Mouse (Mus musculus): ENCODE measurements at regions not wholly inside any gene's neighbourhood (a gene's known extent, or its start where the extent isn't known, plus 50 kb on each side); places are given as distances from the start of the nearest gene placed in this dataset.

DNA sequence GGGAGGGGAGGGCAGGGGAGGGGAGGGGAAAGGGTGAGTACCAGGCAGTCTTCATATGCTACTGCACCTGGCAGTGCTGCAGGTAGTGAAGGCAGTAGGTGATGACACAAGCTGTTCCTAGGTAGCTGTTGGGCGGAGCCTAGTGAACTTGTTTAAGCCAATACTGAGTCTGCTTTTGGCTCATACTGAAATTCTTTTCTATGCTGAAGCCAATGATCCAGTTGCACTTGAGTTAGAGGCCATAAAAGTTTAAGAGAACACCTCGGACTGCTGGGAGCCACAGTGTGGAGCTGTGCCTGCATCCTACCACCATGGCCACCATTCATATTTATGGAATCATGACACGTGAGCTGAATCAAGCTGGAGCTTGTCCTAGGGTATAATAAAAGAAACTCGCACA is 259.3 kb upstream of the Hs6st1 start:
- Histone ChIP-seq H3K4me2 (replicated peaks; ENCODE audit: low read depth, low read length) (no peak overlapping the region), H3K36me3 (ENCODE audit: control insufficient read depth, insufficient read depth, low read length) (no peaks in the 10 kb centered on the region), H3K9me3 (ENCODE audit: control insufficient read depth, low read length) (no peaks in the 10 kb centered on the region), H3K4me3 (ENCODE audit: low read depth, low read length) (no peak overlapping the region), H3K4me1 (replicated peaks; ENCODE audit: control insufficient read depth, insufficient read depth, low read length) (no peaks in the 10 kb centered on the region), H3K9ac (ENCODE audit: low read depth, low read length) (no peak overlapping the region), H3K27ac (ENCODE audit: low read depth, low read length) (no peak overlapping the region), H3K27me3 (ENCODE audit: control insufficient read depth, insufficient read depth, low read length) (no peaks in the 10 kb centered on the region)
- ATAC-seq (ENCODE audit: low FRiP score) (no peak), DNase-seq (ENCODE audit: low spot score) (no peak)
- 83% methylated on average over 4 of the region's 4 CpGs for WGBS

DNA sequence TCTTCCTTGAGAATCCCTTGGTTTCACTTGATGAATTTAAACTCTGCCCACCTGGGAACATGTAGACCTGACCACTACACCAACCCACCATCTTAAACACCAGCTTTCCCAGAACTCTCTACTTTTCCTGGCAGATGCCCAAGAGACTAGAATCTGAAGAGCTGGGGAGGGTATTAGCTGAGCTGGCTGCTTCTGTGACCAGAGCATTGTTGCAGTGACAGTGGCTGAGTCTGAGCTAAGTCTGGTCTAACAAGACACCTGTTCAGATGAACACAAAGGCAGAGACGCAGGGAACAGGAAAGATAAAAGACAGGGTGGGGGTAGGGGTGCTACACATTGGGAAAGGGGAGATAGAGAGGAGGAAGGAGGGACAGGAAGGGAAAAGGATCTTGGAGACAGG is 258.9 kb upstream of the Hs6st1 start:
- H3K9me3 ChIP-seq (ENCODE audit: control insufficient read depth, low read length), result no peaks in the 10 kb centered on the region
- no peaks in the 10 kb centered on the region for H3K36me3 ChIP-seq (ENCODE audit: control insufficient read depth, insufficient read depth, low read length)
- H3K27ac ChIP-seq (ENCODE audit: low read depth, low read length), result no peak overlapping the region
- no peaks in the 10 kb centered on the region for H3K4me1 ChIP-seq (replicated peaks; ENCODE audit: control insufficient read depth, insufficient read depth, low read length)
- DNase-seq (ENCODE audit: low spot score), result no peak
- no peak overlapping the region for H3K4me2 ChIP-seq (replicated peaks; ENCODE audit: low read depth, low read length)
- 61% methylated on average over 1 of the region's 1 CpGs for WGBS
- ATAC-seq (ENCODE audit: low FRiP score), result no peak
- no peak overlapping the region for H3K4me3 ChIP-seq (ENCODE audit: low read depth, low read length)
- no peaks in the 10 kb centered on the region for H3K27me3 ChIP-seq (ENCODE audit: control insufficient read depth, insufficient read depth, low read length)
- H3K9ac ChIP-seq (ENCODE audit: low read depth, low read length), result no peak overlapping the region

DNA sequence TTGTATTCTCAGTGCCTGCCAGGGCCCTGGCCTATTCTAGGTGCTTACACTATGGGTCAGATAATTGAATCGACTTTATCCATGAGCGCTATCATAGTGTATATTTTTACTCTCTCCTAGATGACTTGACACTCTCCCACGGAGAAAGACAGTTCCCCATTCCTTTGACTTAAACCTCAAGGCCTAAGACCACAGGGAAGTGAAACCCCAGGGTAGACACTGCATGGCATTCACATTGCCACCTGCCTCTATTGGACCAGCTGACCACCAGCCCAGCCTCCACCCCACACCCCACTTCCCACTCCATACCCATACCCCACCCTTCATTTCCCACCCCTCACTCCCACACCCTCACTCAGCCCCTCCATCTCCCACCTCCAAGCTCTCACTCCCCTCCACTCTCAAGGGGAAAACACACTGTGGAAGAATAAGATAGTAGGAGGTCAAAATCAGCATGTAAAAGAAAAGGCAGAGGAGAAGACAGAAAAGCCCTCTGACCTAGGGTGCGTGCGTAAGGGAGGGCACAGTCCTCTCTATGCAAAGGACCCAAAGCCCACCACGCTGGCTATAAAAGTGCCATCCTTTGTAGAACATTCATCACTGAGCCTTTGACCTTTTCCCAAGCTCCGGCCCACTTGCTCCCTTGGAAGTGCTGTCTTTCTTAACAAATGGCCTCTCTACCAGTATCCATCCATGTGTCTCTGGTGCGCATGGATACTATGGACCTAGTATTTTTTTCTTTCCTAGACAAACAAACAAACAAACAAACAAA is 257.4 kb upstream of the Hs6st1 start:
- no peaks in the 10 kb centered on the region for H3K4me1 ChIP-seq (replicated peaks; ENCODE audit: control insufficient read depth, insufficient read depth, low read length)
- ATAC-seq (ENCODE audit: low FRiP score), result peak; percentile 25; the same call in 1 of the 2 replicates

DNA sequence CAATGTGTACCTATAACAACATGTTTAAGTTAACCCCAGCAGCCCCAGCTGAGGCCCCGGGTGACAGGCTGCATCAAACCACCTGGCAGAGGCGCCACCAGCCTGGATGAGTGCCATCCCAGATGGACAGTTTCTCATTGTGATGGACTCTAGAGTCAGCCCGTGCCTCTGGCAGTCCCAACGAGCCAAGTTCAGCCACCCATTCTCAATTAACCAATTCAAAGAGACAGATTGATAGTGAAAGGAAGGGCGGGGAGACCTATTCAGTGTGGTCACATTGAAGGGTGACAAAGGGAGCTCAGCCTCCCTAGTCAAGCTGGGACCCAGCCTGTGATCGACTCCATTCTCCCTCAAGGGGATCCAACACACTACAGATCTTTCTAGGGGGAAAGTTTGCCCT is 256.8 kb upstream of the Hs6st1 start:
- no peaks in the 10 kb centered on the region for H3K9me3 ChIP-seq (ENCODE audit: control insufficient read depth, low read length)
- no peaks in the 10 kb centered on the region for H3K27me3 ChIP-seq (ENCODE audit: control insufficient read depth, insufficient read depth, low read length)
- ATAC-seq (ENCODE audit: low FRiP score) (peak; percentile 40; the same call in 1 of the 2 replicates), DNase-seq (ENCODE audit: low spot score) (no peak)
- WGBS, result 40% methylated on average over 6 of the region's 6 CpGs
- H3K4me2 ChIP-seq (replicated peaks; ENCODE audit: low read depth, low read length), result no peak overlapping the region
- no peaks in the 10 kb centered on the region for H3K36me3 ChIP-seq (ENCODE audit: control insufficient read depth, insufficient read depth, low read length)
- no peak overlapping the region for H3K4me3 ChIP-seq (ENCODE audit: low read depth, low read length)
- H3K9ac ChIP-seq (ENCODE audit: low read depth, low read length), result no peak overlapping the region
- no peaks in the 10 kb centered on the region for H3K4me1 ChIP-seq (replicated peaks; ENCODE audit: control insufficient read depth, insufficient read depth, low read length)
- H3K27ac ChIP-seq (ENCODE audit: low read depth, low read length), result no peak overlapping the region

More for the DNA sequence above, 257.4 kb upstream of the Hs6st1 start:
- Histone ChIP-seq H3K27ac (ENCODE audit: low read depth, low read length) (no peak overlapping the region), H3K9ac (ENCODE audit: low read depth, low read length) (no peak overlapping the region), H3K4me3 (ENCODE audit: low read depth, low read length) (no peak overlapping the region), H3K9me3 (ENCODE audit: control insufficient read depth, low read length) (no peaks in the 10 kb centered on the region), H3K27me3 (ENCODE audit: control insufficient read depth, insufficient read depth, low read length) (no peaks in the 10 kb centered on the region), H3K4me2 (replicated peaks; ENCODE audit: low read depth, low read length) (no peak overlapping the region), H3K36me3 (ENCODE audit: control insufficient read depth, insufficient read depth, low read length) (no peaks in the 10 kb centered on the region)
- 58% methylated on average over 8 of the region's 8 CpGs for WGBS
- DNase-seq (ENCODE audit: low spot score), result no peak

DNA sequence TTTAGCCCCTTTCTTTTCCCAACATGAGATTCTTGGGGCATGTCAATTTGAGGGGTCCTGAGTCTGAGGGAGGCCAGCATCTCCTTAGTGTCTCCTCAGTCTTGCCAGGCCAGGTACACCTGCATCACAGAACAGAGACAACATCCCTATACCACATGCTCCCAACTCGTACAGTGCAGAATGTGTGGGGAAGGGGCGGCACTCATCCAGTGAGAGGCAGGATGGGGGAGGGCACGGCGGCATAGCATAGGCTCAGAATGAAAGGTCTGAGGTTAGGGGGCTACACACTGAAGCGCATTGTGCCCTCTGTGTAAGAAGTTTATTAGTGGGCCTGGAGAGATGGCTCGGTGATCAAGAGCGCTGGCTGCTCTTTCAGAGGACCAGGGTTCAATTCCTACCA is 256.4 kb upstream of the Hs6st1 start:
- DNase-seq (ENCODE audit: low spot score) (no peak), ATAC-seq (ENCODE audit: low FRiP score) (no peak)
- Histone ChIP-seq H3K4me1 (replicated peaks; ENCODE audit: control insufficient read depth, insufficient read depth, low read length) (no peaks in the 10 kb centered on the region), H3K4me2 (replicated peaks; ENCODE audit: low read depth, low read length) (no peak overlapping the region), H3K4me3 (ENCODE audit: low read depth, low read length) (no peak overlapping the region), H3K9ac (ENCODE audit: low read depth, low read length) (no peak overlapping the region), H3K27ac (ENCODE audit: low read depth, low read length) (no peak overlapping the region), H3K27me3 (ENCODE audit: control insufficient read depth, insufficient read depth, low read length) (no peaks in the 10 kb centered on the region), H3K9me3 (ENCODE audit: control insufficient read depth, low read length) (no peaks in the 10 kb centered on the region), H3K36me3 (ENCODE audit: control insufficient read depth, insufficient read depth, low read length) (no peaks in the 10 kb centered on the region)
- 76% methylated on average over 7 of the region's 7 CpGs for WGBS

DNA sequence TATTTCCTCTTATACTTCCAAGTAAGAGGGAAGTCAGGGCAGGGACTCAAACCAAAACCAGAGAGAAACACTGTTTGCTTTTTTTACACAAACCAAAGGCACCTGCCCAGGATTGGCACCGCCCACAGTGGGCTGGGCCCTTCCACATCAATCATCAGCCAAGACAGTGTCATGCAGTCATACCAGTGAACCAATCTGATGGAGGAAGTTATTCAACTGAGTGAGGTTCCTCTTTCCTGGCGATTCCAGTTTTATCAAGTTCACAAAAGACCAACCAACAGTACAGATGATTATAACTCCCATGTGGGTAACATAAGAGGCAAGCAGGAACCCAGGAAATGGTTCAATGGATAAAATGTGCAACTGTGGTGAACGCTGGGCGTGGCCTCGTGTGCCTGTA is 254.6 kb upstream of the Hs6st1 start:
- H3K27me3 ChIP-seq (ENCODE audit: control insufficient read depth, insufficient read depth, low read length), result no peaks in the 10 kb centered on the region
- no peak overlapping the region for H3K27ac ChIP-seq (ENCODE audit: low read depth, low read length)
- H3K9me3 ChIP-seq (ENCODE audit: control insufficient read depth, low read length), result no peaks in the 10 kb centered on the region
- DNase-seq (ENCODE audit: low spot score), result no peak
- 88% methylated on average over 5 of the region's 5 CpGs for WGBS
- no peak overlapping the region for H3K9ac ChIP-seq (ENCODE audit: low read depth, low read length)
- no peak for ATAC-seq (ENCODE audit: low FRiP score)
- no peaks in the 10 kb centered on the region for H3K36me3 ChIP-seq (ENCODE audit: control insufficient read depth, insufficient read depth, low read length)
- H3K4me1 ChIP-seq (replicated peaks; ENCODE audit: control insufficient read depth, insufficient read depth, low read length), result no peaks in the 10 kb centered on the region
- H3K4me3 ChIP-seq (ENCODE audit: low read depth, low read length), result no peak overlapping the region
- H3K4me2 ChIP-seq (replicated peaks; ENCODE audit: low read depth, low read length), result no peak overlapping the region

DNA sequence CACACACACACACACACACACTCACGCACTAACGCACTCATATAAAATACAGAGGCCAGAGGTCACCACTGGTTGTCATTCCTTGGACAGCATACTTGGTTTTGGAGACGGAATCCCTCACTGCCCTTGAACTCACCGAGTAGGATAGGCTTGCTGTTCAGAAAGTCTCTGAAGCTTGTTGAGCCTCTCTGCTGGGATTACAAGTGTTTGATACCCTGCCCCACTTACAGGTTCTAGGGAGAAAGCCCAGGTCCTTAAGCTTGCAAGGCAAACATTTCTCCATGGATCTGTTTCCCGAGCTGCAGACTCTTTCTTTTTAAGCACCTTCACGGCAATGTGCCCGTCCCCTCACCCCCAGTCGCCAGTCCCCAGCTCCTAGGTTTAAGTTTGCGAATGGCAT is 254.0 kb upstream of the Hs6st1 start:
- Histone ChIP-seq H3K27ac (ENCODE audit: low read depth, low read length) (no peak overlapping the region), H3K4me2 (replicated peaks; ENCODE audit: low read depth, low read length) (no peak overlapping the region), H3K27me3 (ENCODE audit: control insufficient read depth, insufficient read depth, low read length) (no peaks in the 10 kb centered on the region), H3K9me3 (ENCODE audit: control insufficient read depth, low read length) (no peaks in the 10 kb centered on the region), H3K4me3 (ENCODE audit: low read depth, low read length) (no peak overlapping the region), H3K4me1 (replicated peaks; ENCODE audit: control insufficient read depth, insufficient read depth, low read length) (no peaks in the 10 kb centered on the region), H3K9ac (ENCODE audit: low read depth, low read length) (no peak overlapping the region), H3K36me3 (ENCODE audit: control insufficient read depth, insufficient read depth, low read length) (no peaks in the 10 kb centered on the region)
- DNase-seq (ENCODE audit: low spot score) (no peak), ATAC-seq (ENCODE audit: low FRiP score) (no peak)
- WGBS, result 90% methylated on average over 9 of the region's 9 CpGs

DNA sequence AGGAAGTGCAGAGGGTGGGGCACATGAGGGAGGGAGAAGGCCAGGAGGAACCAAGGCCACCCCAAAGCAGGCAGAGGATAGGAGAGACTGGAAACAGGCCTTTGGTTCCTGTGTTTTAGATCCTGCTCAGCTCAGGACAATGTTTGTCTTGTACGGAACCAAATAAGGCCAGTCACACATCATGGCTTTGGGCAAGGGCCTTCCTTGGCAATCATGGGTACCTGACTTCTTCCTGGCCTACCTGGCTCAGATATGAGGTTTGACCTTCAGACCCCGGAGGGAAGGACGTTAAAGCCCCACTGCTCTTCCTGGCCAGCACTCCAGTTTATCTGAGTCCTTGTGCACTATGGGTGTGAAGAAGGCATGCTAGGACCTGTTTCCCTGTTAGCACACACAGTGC is 253.4 kb upstream of the Hs6st1 start:
- Histone ChIP-seq H3K27ac (ENCODE audit: low read depth, low read length) (no peak overlapping the region), H3K9ac (ENCODE audit: low read depth, low read length) (no peak overlapping the region), H3K9me3 (ENCODE audit: control insufficient read depth, low read length) (no peaks in the 10 kb centered on the region), H3K4me1 (replicated peaks; ENCODE audit: control insufficient read depth, insufficient read depth, low read length) (no peaks in the 10 kb centered on the region), H3K36me3 (ENCODE audit: control insufficient read depth, insufficient read depth, low read length) (no peaks in the 10 kb centered on the region), H3K4me2 (replicated peaks; ENCODE audit: low read depth, low read length) (no peak overlapping the region), H3K27me3 (ENCODE audit: control insufficient read depth, insufficient read depth, low read length) (no peaks in the 10 kb centered on the region), H3K4me3 (ENCODE audit: low read depth, low read length) (no peak overlapping the region)
- WGBS, result 83% methylated on average over 3 of the region's 3 CpGs
- ATAC-seq (ENCODE audit: low FRiP score) (no peak), DNase-seq (ENCODE audit: low spot score) (no peak)

DNA sequence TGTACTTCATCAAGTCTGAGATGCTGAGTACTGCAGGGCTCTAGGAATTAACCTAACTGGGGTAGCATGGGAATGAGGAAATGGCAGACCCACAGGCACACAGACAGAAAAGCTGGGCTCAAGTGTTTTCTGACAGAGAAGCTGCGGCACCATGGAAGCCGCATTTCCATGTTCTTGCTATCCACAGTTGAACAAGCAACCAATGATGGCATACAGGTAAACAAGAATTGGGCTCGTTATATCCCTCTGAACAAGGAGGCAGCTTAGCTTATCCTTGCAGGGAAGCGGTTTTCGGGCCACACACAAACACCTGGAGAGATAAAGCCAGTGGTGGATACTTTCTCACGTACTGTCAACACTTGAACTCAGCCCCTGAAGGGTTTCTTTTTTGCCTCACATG is 246.4 kb upstream of the Hs6st1 start:
- Histone ChIP-seq H3K9me3 (ENCODE audit: control insufficient read depth, low read length) (no peaks in the 10 kb centered on the region), H3K27ac (ENCODE audit: low read depth, low read length) (no peak overlapping the region), H3K9ac (ENCODE audit: low read depth, low read length) (no peak overlapping the region), H3K27me3 (ENCODE audit: control insufficient read depth, insufficient read depth, low read length) (no peaks in the 10 kb centered on the region), H3K4me1 (replicated peaks; ENCODE audit: control insufficient read depth, insufficient read depth, low read length) (0 out of 2 replicates have a peak, but pooled peaks cover 3% of the 10 kb centered on the region), H3K36me3 (ENCODE audit: control insufficient read depth, insufficient read depth, low read length) (no peaks in the 10 kb centered on the region), H3K4me3 (ENCODE audit: low read depth, low read length) (no peak overlapping the region), H3K4me2 (replicated peaks; ENCODE audit: low read depth, low read length) (no peak overlapping the region)
- ATAC-seq (ENCODE audit: low FRiP score), result no peak
- DNase-seq (ENCODE audit: low spot score), result no peak
- 94% methylated on average over 6 of the region's 6 CpGs for WGBS
